Mouse (Mus musculus) NIH3T3 (cell line): ENCODE measurements around the gene Akap7.

Source experiments
- DNase-seq: peaks from one replicate; pipeline ENCODE4 v3.0.0-alpha.2; 2012; ENCODE audit warnings: low read depth

Akap7 gene

DNA sequence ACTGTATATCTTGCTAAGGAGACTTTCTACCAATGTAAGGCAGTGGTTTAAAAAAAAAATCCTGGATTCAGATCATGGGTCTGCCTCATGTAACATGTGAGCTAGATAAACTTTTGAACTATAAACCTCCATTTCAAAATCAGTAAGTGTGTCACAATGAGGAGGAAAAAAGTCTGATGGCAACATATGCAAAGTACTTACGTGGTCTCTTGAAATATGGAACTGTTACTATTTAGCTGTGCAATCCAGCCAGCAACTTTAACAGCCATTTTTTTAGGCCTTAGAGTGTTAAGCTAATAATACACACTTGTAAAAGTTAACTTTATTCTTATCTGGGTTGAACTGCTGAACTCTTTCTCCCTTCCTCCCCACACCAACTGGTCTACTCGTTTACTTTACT lies 181.6 kb downstream of the Akap7 start:
- no peak for DNase-seq

DNA sequence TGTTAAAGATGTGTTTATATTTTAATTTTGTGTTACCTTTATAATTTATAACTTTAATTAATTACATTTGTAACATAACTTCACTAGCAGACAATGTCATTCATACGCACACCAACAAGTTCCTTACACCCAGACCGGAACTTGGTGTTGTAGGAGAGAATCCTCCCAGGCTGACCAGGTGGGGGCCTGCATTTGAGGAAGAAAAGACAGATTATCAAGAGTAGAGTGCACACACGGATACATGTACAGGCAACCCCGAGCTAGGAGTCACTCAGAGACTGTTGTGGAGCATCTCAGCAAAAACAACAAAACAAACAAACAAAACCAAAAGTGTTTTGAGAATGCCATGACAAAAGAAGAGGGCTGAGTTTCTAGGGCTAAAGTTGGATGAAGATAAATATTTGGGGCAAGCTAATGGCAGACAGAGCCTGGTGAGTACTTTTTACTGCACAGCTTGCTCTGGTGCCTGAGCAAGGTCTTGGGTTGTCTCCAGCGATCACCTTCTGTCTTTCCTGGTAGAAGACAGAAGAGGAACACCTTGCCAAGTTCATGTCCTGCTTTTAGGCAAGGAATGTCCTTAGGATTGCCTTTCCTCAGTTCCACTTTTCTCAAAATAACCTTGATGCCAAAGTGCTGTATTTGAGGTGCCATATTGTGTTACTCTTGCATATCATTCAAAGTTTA lies 186.7 kb downstream of the Akap7 start:
- no peak for DNase-seq
